In the genomic region with DNA sequence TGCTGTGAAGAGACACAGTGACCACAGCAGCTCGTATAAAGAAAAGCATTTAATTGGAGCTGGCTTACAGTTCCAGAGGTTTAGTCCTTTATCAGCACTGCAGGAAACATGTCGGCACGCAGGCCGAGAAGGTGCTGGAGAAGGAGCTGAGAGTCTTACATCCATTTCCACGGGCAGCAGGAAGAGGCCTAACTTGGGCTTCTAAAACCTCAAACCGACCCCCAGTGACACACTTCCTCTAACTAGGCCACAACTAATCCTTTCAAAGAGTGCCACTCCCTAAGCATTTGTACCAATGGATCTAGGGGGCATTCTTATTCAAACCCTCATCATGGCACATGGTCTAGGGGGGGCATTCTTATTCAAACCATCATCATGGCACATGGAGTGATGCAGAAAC, we compare ENCODE assay signal across 21 mouse cellular contexts.
DNase-seq lines count a peak whose midpoint lies in the region; ATAC-seq and TF ChIP-seq lines count a peak whose summit lies in the region.
"Had no signal": no experiment of that assay in that cellular context is flagged by ENCODE, and none has a peak within 500 bp of the region (broad histone marks: within the 10 kb centered on the region; RNA-seq: fewer than 3 reads in every experiment).

No protein-coding gene starts in this region.

- no peaks in the 10 kb centered on the region for H3K36me3 ChIP-seq in myocyte (ENCODE audit: control insufficient read depth, insufficient read depth)
- H3K36me3 ChIP-seq: embryonic facial prominence, embryonic 12.5 days; forebrain, embryonic 15.5 days; heart, embryonic 10.5 days; hindbrain, embryonic 10.5 days; intestine, embryonic 15.5 days had no signal

- peak; percentile 81 for ATAC-seq in granulocyte monocyte progenitor cell, adult 5-6 weeks (replicated peaks; ENCODE audit: poor library complexity, severe bottlenecking)
- ATAC-seq: forebrain, embryonic 15.5 days; intestine, embryonic 15.5 days had no signal

- TF ChIP-seq POLR2A in myocyte (IDR thresholded peaks at IDR 0.05; ENCODE audit: insufficient read length, low read depth): no peak

- H3K27me3 ChIP-seq in myocyte (ENCODE audit: control insufficient read depth, insufficient read depth, insufficient read length): no peaks in the 10 kb centered on the region
- H3K27me3 ChIP-seq: CH12.LX; embryonic facial prominence, embryonic 12.5 days; forebrain, embryonic 15.5 days; intestine, embryonic 15.5 days had no signal

- peak overlapping the region; percentile 40 for H3K4me2 ChIP-seq in myocyte (ENCODE audit: low read depth)
- H3K4me2 ChIP-seq: embryonic facial prominence, embryonic 12.5 days; forebrain, embryonic 15.5 days; hindbrain, embryonic 14.5 days; intestine, embryonic 15.5 days had no signal

- H3ac ChIP-seq in myocyte (ENCODE audit: control insufficient read depth, insufficient read length): no peak overlapping the region

- no peak overlapping the region for H3K4me3 ChIP-seq in myocyte
- H3K4me3 ChIP-seq: embryonic facial prominence, embryonic 12.5 days; forebrain, embryonic 15.5 days; heart, embryonic 10.5 days; hindbrain, embryonic 10.5 days; intestine, embryonic 15.5 days had no signal

- H3K79me2 ChIP-seq in myocyte (ENCODE audit: control insufficient read depth, insufficient read depth): no peaks in the 10 kb centered on the region

- DNase-seq in 3T3-L1 (ENCODE audit: low read depth, low spot score) (peak; percentile 22), 416B (ENCODE audit: low read depth) (peak; percentile 88)
- no peak for DNase-seq in frontal cortex, adult 2 months (ENCODE audit: extremely low spot score in 1 of 2, low spot score in 1 of 2)
- no peak for DNase-seq in kidney, postnatal 10 days
- DNase-seq: adrenal gland, adult 8-10 months; adrenal gland, postnatal 36 days; cerebellum, adult 11 months; cerebellum, adult 8-10 months; cerebellum, postnatal 14 days; gastrocnemius, postnatal 25 days; heart, adult 18-20 months; heart, postnatal 10 days had no signal

TF ChIP-seq in myocyte, 11 proteins besides CTCF, POLR2A, EP300 and RAD21:
- no peak for TF ChIP-seq USF1 (IDR thresholded peaks at IDR 0.05; ENCODE audit: low read depth)
- no peak for TF ChIP-seq TCF3 (IDR thresholded peaks at IDR 0.05; ENCODE audit: insufficient read length, low read depth)
- TF ChIP-seq TCF12 (IDR thresholded peaks at IDR 0.05; ENCODE audit: insufficient read depth, poor library complexity, severe bottlenecking): no peak
- no peak for TF ChIP-seq MYOG (IDR thresholded peaks at IDR 0.05; ENCODE audit: control insufficient read depth in 1 of 3, insufficient read depth in 1 of 3, insufficient read length in 2 of 3, low read depth in 2 of 3)
- TF ChIP-seq CEBPB (IDR thresholded peaks at IDR 0.05; ENCODE audit: insufficient read depth, poor library complexity, severe bottlenecking): no peak
- TF ChIP-seq MAX (IDR thresholded peaks at IDR 0.05; ENCODE audit: low read depth): no peak
- TF ChIP-seq MYOD1 (IDR thresholded peaks at IDR 0.05; ENCODE audit: control insufficient read depth in 1 of 3, insufficient read length in 2 of 3, low read depth in 2 of 3): no peak

Comparison
In these comparisons a context has a peak if more than half of its experiments do, and no peak if none do; other contexts are left out.
1. DNase-seq: peak in 3T3-L1 (single experiment) and 416B (single experiment); none in frontal cortex, adult 2 months (0 of 2) and kidney, postnatal 10 days (single experiment).